Mouse (Mus musculus) kidney, adult 2 months (tissue): ENCODE results near the gene Nkiras1. TPM values are rescaled to one million over a fixed set of nuclear protein-coding genes. Genes with fewer than 3 reads are reported as not detected.

Experiments
- DNase-seq: peaks from one replicate; pipeline ENCODE4 v3.0.0; 2021
- H3K27ac ChIP-seq: fragments of 200-500 bp; 2 replicates; pipeline ENCODE4 v1.5.1; 2012; ENCODE audit warnings: low read depth, low read length, control low read depth, inconsistent platforms; ENCODE audit not compliant: insufficient read depth
- H3K27me3 ChIP-seq: fragments of 200-500 bp; replicated peaks from 2 replicates; pipeline ENCODE4 v1.6.1; 2012; ENCODE audit warnings: mild to moderate bottlenecking, moderate library complexity, low read length, inconsistent platforms; ENCODE audit not compliant: control insufficient read depth, insufficient read depth
- H3K36me3 ChIP-seq: fragments of 200-500 bp; 2 replicates; pipeline ENCODE4 v1.6.1; 2012; ENCODE audit warnings: mild to moderate bottlenecking, moderate library complexity, low read length, inconsistent platforms; ENCODE audit not compliant: control insufficient read depth, insufficient read depth
- H3K4me1 ChIP-seq: fragments of 200-500 bp; 2 replicates; pipeline ENCODE4 v1.6.1; 2011; ENCODE audit warnings: low read length; ENCODE audit not compliant: control insufficient read depth, insufficient read depth
- H3K4me3 ChIP-seq: fragments of 200-500 bp; 2 replicates; pipeline ENCODE4 v1.5.1; 2011; ENCODE audit warnings: mild to moderate bottlenecking, low read depth, low read length, control low read depth; ENCODE audit not compliant: insufficient read depth
- CTCF ChIP-seq: fragments of 200-500 bp; conservative IDR thresholded peaks from 2 replicates; pipeline ENCODE4 v1.5.1; 2011; ENCODE audit warnings: low read depth, mild to moderate bottlenecking, control low read depth, low read length, moderate library complexity, mixed read lengths; ENCODE audit not compliant: insufficient read depth, insufficient read length
- POLR2A ChIP-seq: fragments of 200-500 bp; IDR thresholded peaks from one replicate; pipeline ENCODE4 v1.6.1; 2011; ENCODE audit warnings: low read depth, low read length, control low read depth
- whole genome bisulfite sequencing: fragments of 180-500 bp; shearing (Covaris S2); methylation state at CpG from one replicate; pipeline ENCODE4 v1.1.7; 2018; 5-methylcytosine and 5-hydroxymethylcytosine counted together
- polyA plus RNA-seq: library from polyadenylated mRNA; depleted of rRNA; stranded (reverse); fragments of >200 nt; gene quantifications from 2 replicates; pipeline ENCODE4 v1.2.3, GENCODE M21; 2012

Nkiras1 gene
- polyA plus RNA-seq, 1 experiment = 13.1 TPM

GRCm38 (mm10) chr14:18298874-18299273 lies 27.9 kb downstream of the Nkiras1 start:
- no peaks in the 10 kb centered on the region for H3K27me3 ChIP-seq
- peaks cover 12% of the 10 kb centered on the region for H3K4me1 ChIP-seq
- no peak for DNase-seq
- H3K4me3 ChIP-seq = no peak overlapping the region
- TF ChIP-seq CTCF (no peak), POLR2A (no peak)
- WGBS = 82% methylated on average over 2 of the region's 2 CpGs
- no peaks in the 10 kb centered on the region for H3K36me3 ChIP-seq
- H3K27ac ChIP-seq = no peak overlapping the region

- TF ChIP-seq POLR2A (no peak), CTCF (no peak)
- Histone ChIP-seq H3K4me3 (no peak overlapping the region), H3K27ac (no peak overlapping the region), H3K36me3 (no peaks in the 10 kb centered on the region), H3K4me1 (peaks cover 18% of the 10 kb centered on the region), H3K27me3 (no peaks in the 10 kb centered on the region)
- WGBS = 85% methylated on average over 2 of the region's 2 CpGs
- DNase-seq = no peak
These were observed 29.7 kb downstream of the Nkiras1 start for GRCm38 (mm10) chr14:18300676-18301075.

GRCm38 (mm10) chr14:18301591-18301990 lies 30.7 kb downstream of the Nkiras1 start:
- DNase-seq = peak; percentile 31
- WGBS = 60% methylated on average over 3 of the region's 3 CpGs
- Histone ChIP-seq H3K27ac (no peak overlapping the region), H3K27me3 (no peaks in the 10 kb centered on the region), H3K4me3 (no peak overlapping the region), H3K36me3 (no peaks in the 10 kb centered on the region), H3K4me1 (peaks cover 18% of the 10 kb centered on the region)
- no peak for TF ChIP-seq POLR2A
- no peak for TF ChIP-seq CTCF

GRCm38 (mm10) chr14:18302750-18303149 lies 31.8 kb downstream of the Nkiras1 start:
- Histone ChIP-seq H3K4me3 (no peak overlapping the region), H3K36me3 (no peaks in the 10 kb centered on the region), H3K4me1 (peaks cover 15% of the 10 kb centered on the region), H3K27ac (no peak overlapping the region), H3K27me3 (no peaks in the 10 kb centered on the region)
- WGBS = 65% methylated on average over 3 of the region's 3 CpGs
- TF ChIP-seq CTCF (no peak), POLR2A (no peak)
- no peak for DNase-seq

DNA sequence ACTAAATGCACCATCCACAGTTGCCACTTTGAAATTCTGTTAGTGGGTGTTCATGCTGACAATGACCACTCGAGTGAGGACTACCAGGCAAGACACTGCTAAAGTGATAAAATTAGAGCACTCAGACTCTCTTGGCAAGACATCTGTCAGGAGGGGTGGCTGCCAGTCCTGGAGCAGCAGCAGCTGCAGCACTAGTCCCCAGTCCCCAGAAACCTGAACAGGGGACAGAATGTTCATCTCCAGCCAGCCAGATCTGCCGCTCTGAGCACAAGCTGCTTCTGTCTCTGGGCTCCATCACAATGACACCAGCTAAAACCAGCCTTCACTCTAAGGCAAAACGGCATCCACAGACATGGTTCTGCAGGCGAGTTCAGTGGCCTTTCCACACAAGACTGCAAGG lies 32.3 kb downstream of the Nkiras1 start:
- DNase-seq = peak; percentile 31
- Histone ChIP-seq H3K27ac (0 out of 2 replicates have a peak overlapping the region, but pooled peaks have one; percentile 4), H3K4me3 (no peak overlapping the region), H3K4me1 (peaks cover 15% of the 10 kb centered on the region), H3K36me3 (no peaks in the 10 kb centered on the region), H3K27me3 (no peaks in the 10 kb centered on the region)
- 47% methylated on average over 4 of the region's 4 CpGs for WGBS
- TF ChIP-seq POLR2A (no peak), CTCF (no peak)

GRCm38 (mm10) chr14:18304165-18304564 lies 33.2 kb downstream of the Nkiras1 start:
- Histone ChIP-seq H3K4me3 (no peak overlapping the region), H3K4me1 (peaks cover 15% of the 10 kb centered on the region), H3K27me3 (no peaks in the 10 kb centered on the region), H3K27ac (no peak overlapping the region), H3K36me3 (no peaks in the 10 kb centered on the region)
- DNase-seq = peak; percentile 33
- TF ChIP-seq CTCF = no peak
- TF ChIP-seq POLR2A = no peak
- 58% methylated on average over 5 of the region's 5 CpGs for WGBS

- Histone ChIP-seq H3K4me1 (peaks cover 13% of the 10 kb centered on the region; the same call in 1 of the 2 replicates), H3K4me3 (no peak overlapping the region), H3K27me3 (no peaks in the 10 kb centered on the region), H3K27ac (no peak overlapping the region), H3K36me3 (no peaks in the 10 kb centered on the region; the same call in 1 of the 2 replicates)
- WGBS = 45% methylated on average over 11 of the region's 11 CpGs
- TF ChIP-seq CTCF = no peak
- TF ChIP-seq POLR2A = no peak
- DNase-seq = peak; percentile 36
These were observed 46.8 kb downstream of the Nkiras1 start for GRCm38 (mm10) chr14:18317457-18318411.
